Mouse (Mus musculus) heart, embryonic 11.5 days (tissue): ENCODE results near the gene Lrch2. TPM values are rescaled to one million over a fixed set of nuclear protein-coding genes. Genes with fewer than 3 reads are reported as not detected.
"Not testable (repeated sequence)": the region's sequence is repeated elsewhere in the genome, so short reads cannot be mapped to it uniquely, and the experiment has no call there.

Source experiments
- ATAC-seq: fragments of 200-750 bp; cut with Nextera tagmentation; replicated peaks from 2 replicates; pipeline ENCODE4 v1.8.0; 2017; ENCODE audit warnings: moderate library complexity; ENCODE audit not compliant: insufficient number of reproducible peaks, low FRiP score, low TSS enrichment
- H3K27ac ChIP-seq: fragments of 300-500 bp; sonication (generic); 2 replicates; pipeline ENCODE4 v1.5.1; 2014; ENCODE audit warnings: mild to moderate bottlenecking, low read depth, low read length
- H3K27me3 ChIP-seq: fragments of 300-500 bp; sonication (generic); 2 replicates; pipeline ENCODE4 v1.6.1; 2014; ENCODE audit warnings: mild to moderate bottlenecking, low read length, mixed read lengths; ENCODE audit not compliant: control insufficient read depth, insufficient read depth
- H3K36me3 ChIP-seq: fragments of 300-500 bp; sonication (generic); 2 replicates; pipeline ENCODE4 v1.6.1; 2014; ENCODE audit warnings: mild to moderate bottlenecking, low read length, moderate library complexity, mixed read lengths; ENCODE audit not compliant: control insufficient read depth, insufficient read depth
- H3K4me1 ChIP-seq: fragments of 300-500 bp; sonication (generic); 2 replicates; pipeline ENCODE4 v1.6.1; 2014; ENCODE audit warnings: low read length; ENCODE audit not compliant: control insufficient read depth, insufficient read depth
- H3K4me2 ChIP-seq: fragments of 300-500 bp; sonication (generic); 2 replicates; pipeline ENCODE4 v1.6.1; 2014; ENCODE audit warnings: mild to moderate bottlenecking, moderate library complexity
- H3K4me3 ChIP-seq: fragments of 300-500 bp; sonication (generic); 2 replicates; pipeline ENCODE4 v1.5.1; 2014; ENCODE audit warnings: low read depth, low read length
- H3K9ac ChIP-seq: fragments of 300-500 bp; sonication (generic); 2 replicates; pipeline ENCODE4 v1.6.1; 2014; ENCODE audit warnings: mild to moderate bottlenecking, low read depth, low read length, moderate library complexity
- H3K9me3 ChIP-seq: fragments of 300-500 bp; sonication (generic); replicated peaks from 2 replicates; pipeline ENCODE4 v1.6.1; 2016; ENCODE audit warnings: low read length; ENCODE audit not compliant: control insufficient read depth
- WGBS: fragments of 180-500 bp; shearing (Covaris S2); extraction: QIAGEN DNeasy Blood & Tissue Kit; methylation state at CpG from one replicate; pipeline ENCODE4 v1.1.7; 2014; ENCODE audit not compliant: insufficient replicate concordance; 5-methylcytosine and 5-hydroxymethylcytosine counted together
- polyA plus RNA-seq: library from polyadenylated mRNA; unstranded; fragments of >200 nt; fragmentation: Nextera tagmentation; extraction: Ambion mirVana; gene quantifications from 2 replicates; pipeline ENCODE4 v1.2.1, GENCODE M21; 2014

Gene Lrch2
- polyA plus RNA-seq = 4.5 and 5.6 TPM in 2 replicates

DNA sequence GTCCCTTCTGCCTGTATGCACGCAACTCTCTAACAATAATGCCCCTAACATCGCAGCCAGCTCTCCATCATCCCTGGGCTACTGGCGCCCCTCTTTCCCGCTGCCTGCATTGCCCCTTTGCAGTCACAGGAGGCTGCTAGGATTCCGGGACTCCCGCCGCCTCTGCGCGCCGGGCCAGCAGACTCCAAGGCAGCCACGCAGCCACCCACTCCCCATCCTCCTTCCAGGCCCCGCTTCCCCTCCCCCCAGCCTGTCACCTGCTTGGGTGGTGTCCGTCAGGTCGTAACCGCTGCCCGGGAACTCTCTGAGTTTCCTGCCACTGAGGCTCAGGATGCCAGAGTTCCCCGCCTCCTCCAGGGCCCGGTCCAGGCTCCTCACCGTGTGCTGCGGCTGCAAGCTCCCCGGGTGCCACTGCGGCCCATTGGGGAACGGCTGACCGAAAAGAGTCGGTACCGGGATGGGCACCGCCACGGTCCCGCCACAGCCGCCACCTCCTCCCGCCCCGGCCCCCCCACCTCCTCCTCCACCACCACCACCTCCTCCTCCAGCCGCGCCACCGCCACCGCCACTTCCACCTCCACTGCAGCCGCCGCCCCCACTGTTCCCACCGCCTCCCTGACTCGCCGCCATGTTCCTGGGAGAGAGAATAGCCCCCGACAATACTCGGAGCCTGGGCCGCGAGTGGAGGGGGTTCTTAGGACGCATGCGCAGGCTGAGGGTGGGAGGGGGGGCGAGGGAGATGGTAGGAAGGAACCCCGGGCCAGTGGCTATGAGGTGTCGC lies at the start of gene Lrch2:
Gene Lrch2 (minus strand): TSS at position 661 of the 781 bp plus-strand sequence.
- WGBS = 13% methylated on average over 32 of the region's 50 CpGs
- Histone ChIP-seq H3K36me3 (no peaks in the 10 kb centered on the region), H3K27ac (peak within 1 kb of the TSS; percentile 64), H3K4me1 (no peaks in the 10 kb centered on the region), H3K4me3 (peak within 1 kb of the TSS; percentile 56), H3K27me3 (no peaks in the 10 kb centered on the region), H3K9ac (peak within 1 kb of the TSS; percentile 71), H3K9me3 (no peaks in the 10 kb centered on the region), H3K4me2 (peak within 1 kb of the TSS; percentile 56)
- peak; percentile 78 for ATAC-seq

DNA sequence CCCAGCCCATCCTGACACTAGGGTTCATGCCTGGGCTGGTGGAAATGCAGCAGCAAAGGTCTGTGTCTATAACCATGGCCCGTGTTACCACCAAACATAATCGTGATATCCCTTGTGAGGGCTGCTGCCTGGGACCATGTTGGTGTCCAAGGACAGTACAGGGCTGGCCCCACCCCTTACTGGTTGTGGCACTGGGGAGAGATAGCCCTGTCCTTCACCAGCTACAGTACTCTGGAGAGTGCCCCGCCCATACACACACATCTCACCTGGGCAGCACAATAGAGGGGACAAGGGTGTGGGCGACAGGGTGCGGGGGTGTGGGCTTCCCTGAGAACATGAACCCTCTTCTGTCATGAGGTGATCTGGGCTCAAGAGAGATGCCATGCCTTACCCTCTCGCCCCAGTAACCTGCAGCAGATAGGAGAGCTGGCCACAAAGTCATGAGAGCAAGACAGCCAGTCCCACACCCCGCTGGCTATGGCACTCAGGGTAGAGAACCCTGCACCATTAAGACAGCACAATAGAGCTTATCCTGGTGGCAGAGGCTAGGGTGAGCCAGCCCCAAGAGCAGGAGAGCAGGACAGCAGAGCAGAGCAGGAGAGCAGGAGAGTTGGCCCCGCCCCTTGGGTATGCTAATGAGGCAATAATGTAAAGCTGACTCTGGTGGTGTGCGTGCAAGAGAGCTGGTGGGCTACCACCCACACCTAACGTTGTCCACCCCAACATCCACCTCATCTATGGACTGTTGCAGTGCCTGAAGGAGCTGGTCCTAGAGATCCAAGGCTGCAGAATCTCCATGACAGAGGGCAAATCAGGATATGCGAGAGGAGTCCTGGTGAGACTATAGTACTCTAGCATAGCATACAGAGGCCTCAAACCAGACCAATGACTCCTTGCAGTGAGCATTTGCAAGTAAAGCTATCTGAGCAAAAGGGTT lies 12.7 kb downstream of the Lrch2 start:
- Histone ChIP-seq H3K36me3 (no peaks in the 10 kb centered on the region), H3K4me2 (no peak overlapping the region), H3K27ac (no peak overlapping the region), H3K4me1 (no peaks in the 10 kb centered on the region), H3K9me3 (no peaks in the 10 kb centered on the region), H3K9ac (no peak overlapping the region), H3K4me3 (no peak overlapping the region), H3K27me3 (no peaks in the 10 kb centered on the region)
- ATAC-seq = no peak
- WGBS = 62% methylated on average over 11 of the region's 11 CpGs

DNA sequence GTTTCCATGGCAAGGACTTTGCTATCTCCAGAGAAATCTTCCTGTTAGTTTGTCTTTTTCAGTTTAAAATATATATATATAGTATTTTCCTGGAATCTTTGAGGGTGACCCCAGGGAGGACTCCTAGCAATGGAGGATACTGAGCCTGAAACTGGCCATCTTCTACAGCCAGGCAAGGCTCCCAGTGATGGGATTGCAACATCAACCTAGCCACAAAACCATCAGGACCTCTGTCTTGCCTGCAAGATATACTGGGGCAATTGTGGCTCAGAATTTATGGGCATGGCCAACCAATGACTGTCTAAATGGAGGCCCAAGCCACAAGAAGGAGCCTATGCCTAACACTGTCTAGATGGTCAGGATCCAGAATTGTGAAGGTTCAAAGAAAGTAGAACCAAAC lies 15.5 kb downstream of the Lrch2 start:
- H3K27me3 ChIP-seq = no peaks in the 10 kb centered on the region
- H3K4me1 ChIP-seq = no peaks in the 10 kb centered on the region
- H3K9ac ChIP-seq = no peak overlapping the region
- no peaks in the 10 kb centered on the region for H3K36me3 ChIP-seq
- H3K27ac ChIP-seq = no peak overlapping the region
- no peak overlapping the region for H3K4me2 ChIP-seq
- no peak overlapping the region for H3K4me3 ChIP-seq
- ATAC-seq = no peak
- H3K9me3 ChIP-seq = no peaks in the 10 kb centered on the region

DNA sequence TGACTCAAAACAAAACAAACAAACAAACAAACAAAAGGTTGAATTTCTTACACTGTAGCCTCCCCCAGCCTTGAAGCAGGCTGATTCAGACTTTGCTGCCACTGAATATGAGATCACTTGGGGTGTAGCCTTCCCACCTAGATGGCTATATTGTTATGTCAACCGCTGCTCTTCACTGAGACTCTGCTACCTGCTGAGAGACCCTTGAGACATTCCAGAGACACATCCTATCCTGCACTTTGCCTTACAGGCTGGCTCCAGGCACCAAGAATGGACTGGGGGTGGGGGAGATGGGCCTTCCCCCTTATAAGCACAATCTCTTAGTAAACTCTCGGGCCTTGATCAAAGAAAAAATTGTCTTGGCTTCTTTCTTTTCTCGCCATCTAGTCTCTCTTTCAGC lies 16.8 kb downstream of the Lrch2 start:
- H3K9me3 ChIP-seq, H3K4me2 ChIP-seq, H3K4me3 ChIP-seq, H3K4me1 ChIP-seq, H3K9ac ChIP-seq, ATAC-seq, H3K27me3 ChIP-seq, H3K27ac ChIP-seq, H3K36me3 ChIP-seq: not testable (repeated sequence)
- 72% methylated on average over 3 of the region's 3 CpGs for WGBS

DNA sequence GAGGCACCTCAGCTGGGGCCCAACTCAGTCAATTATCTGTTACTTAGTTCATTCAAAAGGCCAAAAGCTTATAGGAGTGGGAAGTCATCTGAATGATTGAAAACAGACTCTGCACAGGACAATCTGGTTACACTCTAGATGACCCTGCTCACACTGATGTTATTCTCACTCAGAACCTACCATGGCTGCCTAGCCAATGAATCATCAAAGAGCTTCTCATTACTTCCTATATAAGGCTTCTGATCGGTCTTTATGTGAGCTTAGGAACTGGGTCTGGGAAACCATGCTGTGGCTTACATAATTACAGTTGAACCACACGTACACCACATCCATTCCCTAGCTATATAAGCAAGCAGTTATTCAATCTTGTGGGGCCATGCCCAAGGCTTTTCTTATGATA lies 18.3 kb downstream of the Lrch2 start:
- Histone ChIP-seq H3K27me3 (no peaks in the 10 kb centered on the region), H3K4me1 (no peaks in the 10 kb centered on the region), H3K4me3 (no peak overlapping the region), H3K4me2 (no peak overlapping the region), H3K27ac (no peak overlapping the region), H3K9me3 (no peaks in the 10 kb centered on the region), H3K36me3 (no peaks in the 10 kb centered on the region), H3K9ac (no peak overlapping the region)
- WGBS = 64% methylated on average over 2 of the region's 2 CpGs
- ATAC-seq = no peak

DNA sequence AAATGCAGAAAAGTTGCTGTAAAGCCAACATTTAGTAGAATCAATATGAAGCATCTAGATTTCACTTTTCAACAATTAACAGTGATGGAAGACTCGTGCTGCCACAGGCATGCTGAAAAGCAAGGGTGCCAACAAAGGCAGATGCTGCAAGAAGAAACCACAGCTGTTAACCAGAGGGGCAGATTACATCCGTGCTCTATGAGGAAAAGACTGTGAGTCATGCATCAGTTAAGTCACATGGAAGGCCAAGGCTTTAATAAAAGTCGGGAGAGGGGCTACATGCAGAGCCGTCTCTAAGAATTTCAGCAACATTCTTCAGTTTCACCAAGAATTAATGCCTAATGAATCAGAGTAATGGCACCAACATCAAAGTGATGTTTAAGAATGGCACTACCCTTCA lies 22.2 kb downstream of the Lrch2 start:
- no peaks in the 10 kb centered on the region for H3K4me1 ChIP-seq
- no peak overlapping the region for H3K4me3 ChIP-seq
- WGBS = 59% methylated on average over 4 of the region's 4 CpGs
- H3K27ac ChIP-seq = no peak overlapping the region
- no peaks in the 10 kb centered on the region for H3K36me3 ChIP-seq
- no peaks in the 10 kb centered on the region for H3K9me3 ChIP-seq
- no peak overlapping the region for H3K9ac ChIP-seq
- no peaks in the 10 kb centered on the region for H3K27me3 ChIP-seq
- no peak for ATAC-seq
- no peak overlapping the region for H3K4me2 ChIP-seq

DNA sequence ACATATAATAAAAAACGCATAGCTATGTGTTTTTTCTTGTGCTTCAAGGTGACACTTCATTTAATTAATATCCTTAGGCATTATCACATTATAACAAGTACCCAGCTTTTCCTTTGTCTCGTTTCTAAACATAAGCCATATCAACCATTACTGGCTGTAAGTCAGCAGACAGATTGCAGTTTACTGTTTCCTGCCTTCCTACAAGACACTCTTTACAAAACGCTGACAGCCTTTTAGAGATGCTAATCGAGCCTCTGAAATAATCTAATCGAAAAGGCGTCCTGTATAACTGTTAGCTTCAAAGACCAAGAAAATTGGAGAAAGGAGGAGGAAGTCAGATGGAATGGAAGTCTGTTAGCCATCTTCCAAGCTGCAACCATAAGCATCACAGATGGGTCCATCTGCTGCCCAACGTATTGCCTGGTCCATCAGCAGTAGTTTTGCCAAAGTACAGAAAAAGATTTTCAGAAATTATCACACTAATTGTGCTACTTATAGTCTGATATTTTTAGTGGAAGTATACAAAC lies 26.2 kb downstream of the Lrch2 start:
- H3K9me3 ChIP-seq = no peaks in the 10 kb centered on the region
- no peaks in the 10 kb centered on the region for H3K4me1 ChIP-seq
- H3K27ac ChIP-seq = no peak overlapping the region
- WGBS = 66% methylated on average over 7 of the region's 7 CpGs
- no peak for ATAC-seq
- H3K4me2 ChIP-seq = no peak overlapping the region
- no peak overlapping the region for H3K4me3 ChIP-seq
- H3K36me3 ChIP-seq = no peaks in the 10 kb centered on the region
- no peaks in the 10 kb centered on the region for H3K27me3 ChIP-seq
- no peak overlapping the region for H3K9ac ChIP-seq

DNA sequence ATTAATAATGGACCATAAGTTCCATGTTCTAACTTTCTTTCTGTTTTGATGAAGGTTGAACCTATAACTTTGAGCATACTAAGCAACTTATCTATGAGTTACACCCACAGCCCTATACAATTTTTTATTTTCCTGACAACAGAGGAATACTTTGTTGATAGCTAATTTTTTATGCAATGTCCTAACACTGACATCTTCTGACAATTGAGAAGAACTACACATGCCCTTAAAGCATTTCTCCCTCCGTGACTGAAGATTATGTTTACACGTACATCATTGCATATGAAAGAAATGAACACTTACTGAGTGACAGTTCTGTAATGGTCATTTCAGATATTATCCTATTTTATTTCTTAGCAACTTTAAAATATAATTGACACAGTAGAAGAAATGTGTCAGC lies 64.3 kb downstream of the Lrch2 start:
- Histone ChIP-seq H3K9ac (no peak overlapping the region), H3K9me3 (no peaks in the 10 kb centered on the region), H3K27ac (no peak overlapping the region), H3K27me3 (no peaks in the 10 kb centered on the region), H3K4me3 (no peak overlapping the region), H3K36me3 (no peaks in the 10 kb centered on the region), H3K4me1 (no peaks in the 10 kb centered on the region), H3K4me2 (no peak overlapping the region)
- 73% methylated on average over 2 of the region's 2 CpGs for WGBS
- no peak for ATAC-seq
